Mouse (Mus musculus): Measurements from ENCODE around the gene Slc8b1. TPM values are rescaled to one million over a fixed set of nuclear protein-coding genes. Genes with fewer than 3 reads are reported as not detected.

The Slc8b1 gene
- polyA plus RNA-seq, 1 experiment from 2014 or later = 12.1 TPM

DNA sequence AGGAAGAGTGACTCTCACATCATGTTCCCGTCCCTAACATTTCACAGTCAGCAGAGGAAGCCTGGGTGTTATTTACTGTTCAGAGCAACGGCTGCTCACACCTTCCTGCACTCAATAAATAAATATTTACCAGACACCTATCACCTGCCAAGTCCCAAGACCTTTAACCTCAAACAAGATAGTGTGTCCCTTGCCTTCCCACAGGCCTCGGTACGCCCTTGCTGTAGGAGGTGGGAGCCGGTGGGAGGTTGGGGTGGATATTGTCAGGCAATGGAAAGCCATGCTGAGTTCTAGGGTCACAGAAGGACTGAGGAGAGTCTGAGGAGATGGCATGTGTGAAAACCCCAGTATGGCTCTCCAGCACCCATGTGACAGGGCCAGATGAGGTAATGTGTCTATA is 42.6 kb upstream of the Slc8b1 start:
- Histone ChIP-seq H3K36me3 (ENCODE audit: insufficient read depth, low read length) (no peaks in the 10 kb centered on the region), H3K27me3 (replicated peaks; ENCODE audit: insufficient read depth, low read length) (no peaks in the 10 kb centered on the region), H3K9me3 (ENCODE audit: low read length) (0 out of 2 replicates have a peak, but pooled peaks cover 2% of the 10 kb centered on the region), H3K4me3 (ENCODE audit: low read depth, low read length) (no peak overlapping the region), H3K4me1 (ENCODE audit: insufficient read depth, low read depth, low read length) (no peaks in the 10 kb centered on the region), H3K9ac (replicated peaks; ENCODE audit: low read depth) (no peak overlapping the region), H3K4me2 (replicated peaks; ENCODE audit: low read depth, low read length) (no peak overlapping the region), H3K27ac (ENCODE audit: low read length) (no peak overlapping the region)
- DNase-seq (ENCODE audit: low spot score) (no peak), ATAC-seq (no peak)
- WGBS = 41% methylated on average over 5 of the region's 5 CpGs
- TF ChIP-seq CTCF (IDR thresholded peaks at IDR 0.05) (no peak), EP300 (IDR thresholded peaks at IDR 0.05) (no peak)

GRCm38 (mm10) chr5:120468830-120469229 is 42.1 kb upstream of the Slc8b1 start:
- no peaks in the 10 kb centered on the region for H3K36me3 ChIP-seq (ENCODE audit: insufficient read depth, low read length)
- no peak overlapping the region for H3K27ac ChIP-seq (ENCODE audit: low read length)
- DNase-seq (ENCODE audit: low spot score) = no peak
- TF ChIP-seq EP300 (IDR thresholded peaks at IDR 0.05) (no peak), CTCF (IDR thresholded peaks at IDR 0.05) (no peak)
- no peak overlapping the region for H3K9ac ChIP-seq (replicated peaks; ENCODE audit: low read depth)
- 68% methylated on average over 6 of the region's 6 CpGs for WGBS
- no peak overlapping the region for H3K4me3 ChIP-seq (ENCODE audit: low read depth, low read length)
- H3K9me3 ChIP-seq (ENCODE audit: low read length) = 0 out of 2 replicates have a peak, but pooled peaks cover 2% of the 10 kb centered on the region
- no peak for ATAC-seq
- H3K27me3 ChIP-seq (replicated peaks; ENCODE audit: insufficient read depth, low read length) = no peaks in the 10 kb centered on the region
- H3K4me1 ChIP-seq (ENCODE audit: insufficient read depth, low read depth, low read length) = no peaks in the 10 kb centered on the region
- no peak overlapping the region for H3K4me2 ChIP-seq (replicated peaks; ENCODE audit: low read depth, low read length)

DNA sequence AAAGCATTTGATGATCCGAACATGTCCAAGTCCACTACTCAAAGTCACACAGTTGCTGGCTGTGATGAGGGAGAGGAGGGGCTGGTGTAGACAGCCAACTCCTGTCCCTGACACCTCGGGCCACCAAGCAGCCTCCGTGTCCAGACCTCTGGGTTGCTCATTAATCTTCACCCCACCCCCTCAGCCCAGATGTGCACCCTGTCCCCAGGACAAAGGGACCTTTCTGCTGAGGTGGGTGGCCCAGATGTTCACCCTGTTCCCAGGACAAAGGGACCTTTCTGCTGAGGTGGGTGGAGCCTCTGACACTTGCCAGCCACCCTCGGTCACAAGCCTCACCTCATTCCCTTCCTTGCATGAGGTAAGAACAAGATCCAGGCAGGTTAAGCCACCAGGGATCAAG is 39.4 kb upstream of the Slc8b1 start:
- Histone ChIP-seq H3K4me2 (replicated peaks; ENCODE audit: low read depth, low read length) (no peak overlapping the region), H3K27ac (ENCODE audit: low read length) (no peak overlapping the region), H3K9me3 (ENCODE audit: low read length) (no peaks in the 10 kb centered on the region), H3K36me3 (ENCODE audit: insufficient read depth, low read length) (no peaks in the 10 kb centered on the region), H3K4me1 (ENCODE audit: insufficient read depth, low read depth, low read length) (no peaks in the 10 kb centered on the region), H3K27me3 (replicated peaks; ENCODE audit: insufficient read depth, low read length) (no peaks in the 10 kb centered on the region), H3K4me3 (ENCODE audit: low read depth, low read length) (no peak overlapping the region), H3K9ac (replicated peaks; ENCODE audit: low read depth) (no peak overlapping the region)
- ATAC-seq (no peak), DNase-seq (ENCODE audit: low spot score) (no peak)
- WGBS = 18% methylated on average over 4 of the region's 4 CpGs
- TF ChIP-seq EP300 (IDR thresholded peaks at IDR 0.05) (no peak), CTCF (IDR thresholded peaks at IDR 0.05) (no peak)

DNA sequence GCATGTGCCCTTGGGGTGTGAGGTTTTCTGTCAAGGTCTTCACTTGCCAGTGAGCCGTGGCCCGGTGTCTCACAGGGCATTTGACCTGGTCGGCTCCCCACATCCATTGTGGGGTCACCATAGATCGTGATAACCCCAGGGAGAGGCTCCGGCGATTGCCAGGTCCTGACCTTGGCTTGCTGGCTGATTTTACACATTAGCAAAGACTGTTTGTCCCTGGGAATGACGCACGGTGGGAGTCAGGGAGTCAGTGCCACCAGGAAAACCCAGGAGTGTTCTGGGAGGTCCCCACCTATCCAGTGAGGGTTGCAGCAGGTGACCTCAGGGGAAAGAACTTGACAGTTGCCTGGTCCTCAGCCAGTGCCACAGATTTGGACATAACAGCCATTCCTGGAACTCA is 38.2 kb upstream of the Slc8b1 start, which contains the start of gene Sdsl:
TSS of gene Sdsl (minus strand) at position 41 of the 400 bp plus-strand sequence.
- Histone ChIP-seq H3K36me3 (ENCODE audit: insufficient read depth, low read length) (no peaks in the 10 kb centered on the region), H3K4me3 (ENCODE audit: low read depth, low read length) (no peak within 1 kb of the TSS), H3K9ac (replicated peaks; ENCODE audit: low read depth) (no peak within 1 kb of the TSS), H3K4me1 (ENCODE audit: insufficient read depth, low read depth, low read length) (no peaks in the 10 kb centered on the region), H3K4me2 (replicated peaks; ENCODE audit: low read depth, low read length) (no peak within 1 kb of the TSS), H3K27ac (ENCODE audit: low read length) (no peak within 1 kb of the TSS), H3K27me3 (replicated peaks; ENCODE audit: insufficient read depth, low read length) (no peaks in the 10 kb centered on the region), H3K9me3 (ENCODE audit: low read length) (no peaks in the 10 kb centered on the region)
- DNase-seq (ENCODE audit: low spot score) (no peak), ATAC-seq (no peak)
- WGBS = 54% methylated on average over 8 of the region's 8 CpGs
- no peak for TF ChIP-seq EP300 (IDR thresholded peaks at IDR 0.05)
- no peak for TF ChIP-seq CTCF (IDR thresholded peaks at IDR 0.05)

DNA sequence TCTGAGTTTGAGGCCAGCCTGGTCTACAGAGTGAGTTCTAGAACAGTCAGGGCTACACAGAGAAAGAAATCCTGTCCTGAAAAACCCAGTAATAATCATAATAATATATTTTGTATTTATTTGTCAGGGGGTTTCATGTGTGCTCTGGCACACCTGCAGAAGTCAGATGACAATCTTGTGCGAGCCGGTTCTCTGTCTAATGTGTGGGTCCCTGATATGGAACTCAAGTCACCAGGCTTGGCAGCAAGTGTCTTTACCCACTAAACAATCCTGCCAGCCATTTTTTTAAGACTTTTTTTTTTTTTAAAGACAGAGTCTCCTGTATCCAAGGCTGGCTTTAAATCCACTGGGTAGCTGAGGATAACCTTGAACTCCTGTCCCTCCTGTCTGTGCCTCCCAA is 37.6 kb upstream of the Slc8b1 start:
- H3K9ac ChIP-seq (replicated peaks; ENCODE audit: low read depth) = no peak overlapping the region
- H3K4me3 ChIP-seq (ENCODE audit: low read depth, low read length) = no peak overlapping the region
- no peak for ATAC-seq
- TF ChIP-seq EP300 (IDR thresholded peaks at IDR 0.05) = no peak
- TF ChIP-seq CTCF (IDR thresholded peaks at IDR 0.05) = no peak
- H3K27ac ChIP-seq (ENCODE audit: low read length) = no peak overlapping the region
- H3K4me1 ChIP-seq (ENCODE audit: insufficient read depth, low read depth, low read length) = no peaks in the 10 kb centered on the region
- WGBS = 86% methylated on average over 2 of the region's 2 CpGs
- no peak overlapping the region for H3K4me2 ChIP-seq (replicated peaks; ENCODE audit: low read depth, low read length)
- H3K9me3 ChIP-seq (ENCODE audit: low read length) = no peaks in the 10 kb centered on the region
- no peaks in the 10 kb centered on the region for H3K36me3 ChIP-seq (ENCODE audit: insufficient read depth, low read length)
- no peak for DNase-seq (ENCODE audit: low spot score)
- no peaks in the 10 kb centered on the region for H3K27me3 ChIP-seq (replicated peaks; ENCODE audit: insufficient read depth, low read length)

GRCm38 (mm10) chr5:120475861-120476260 is 35.1 kb upstream of the Slc8b1 start:
- H3K4me1 ChIP-seq (ENCODE audit: insufficient read depth, low read depth, low read length) = no peaks in the 10 kb centered on the region
- 53% methylated on average over 8 of the region's 8 CpGs for WGBS
- no peak for DNase-seq (ENCODE audit: low spot score)
- H3K36me3 ChIP-seq (ENCODE audit: insufficient read depth, low read length) = no peaks in the 10 kb centered on the region
- no peak for TF ChIP-seq CTCF (IDR thresholded peaks at IDR 0.05)
- no peak for TF ChIP-seq EP300 (IDR thresholded peaks at IDR 0.05)
- no peaks in the 10 kb centered on the region for H3K27me3 ChIP-seq (replicated peaks; ENCODE audit: insufficient read depth, low read length)
- H3K9me3 ChIP-seq (ENCODE audit: low read length) = no peaks in the 10 kb centered on the region
- no peak for ATAC-seq
- no peak overlapping the region for H3K9ac ChIP-seq (replicated peaks; ENCODE audit: low read depth)
- no peak overlapping the region for H3K27ac ChIP-seq (ENCODE audit: low read length)
- no peak overlapping the region for H3K4me3 ChIP-seq (ENCODE audit: low read depth, low read length)
- no peak overlapping the region for H3K4me2 ChIP-seq (replicated peaks; ENCODE audit: low read depth, low read length)

GRCm38 (mm10) chr5:120476296-120476695 is 34.7 kb upstream of the Slc8b1 start, which contains the start of gene Sds:
TSS of gene Sds (plus strand) at chr5:120476526.
- 12% methylated on average over 13 of the region's 13 CpGs for WGBS
- Histone ChIP-seq H3K27ac (ENCODE audit: low read length) (no peak within 1 kb of the TSS), H3K4me1 (ENCODE audit: insufficient read depth, low read depth, low read length) (no peaks in the 10 kb centered on the region), H3K9me3 (ENCODE audit: low read length) (no peaks in the 10 kb centered on the region), H3K4me3 (ENCODE audit: low read depth, low read length) (no peak within 1 kb of the TSS), H3K27me3 (replicated peaks; ENCODE audit: insufficient read depth, low read length) (no peaks in the 10 kb centered on the region), H3K4me2 (replicated peaks; ENCODE audit: low read depth, low read length) (no peak within 1 kb of the TSS), H3K36me3 (ENCODE audit: insufficient read depth, low read length) (no peaks in the 10 kb centered on the region), H3K9ac (replicated peaks; ENCODE audit: low read depth) (no peak within 1 kb of the TSS)
- ATAC-seq (peak; percentile 19), DNase-seq (ENCODE audit: low spot score) (no peak)
- TF ChIP-seq CTCF (IDR thresholded peaks at IDR 0.05) (no peak), EP300 (IDR thresholded peaks at IDR 0.05) (no peak)
